Mouse (Mus musculus): ENCODE measurements around the gene Camkmt. TPM values are rescaled to one million over a fixed set of nuclear protein-coding genes. Genes with fewer than 3 reads are reported as not detected.

Gene Camkmt
- total RNA-seq, 2 experiments from 2014 or later, result 0.84 TPM

GRCm38 (mm10) chr17:85100232-85100631 lies 9.9 kb downstream of the Camkmt start:
- intact Hi-C loops (cut with DNase I), result no loop called here
- DNase-seq, result no peak
- no peak for TF ChIP-seq CTCF (IDR thresholded peaks at IDR 0.05)
- Histone ChIP-seq H3K4me3 (no peak overlapping the region), H3K27ac (no peak overlapping the region)

GRCm38 (mm10) chr17:85101751-85102150 lies 11.4 kb downstream of the Camkmt start:
- intact Hi-C loops (cut with DNase I), result no loop called here
- no peak for DNase-seq
- H3K27ac ChIP-seq, result no peak overlapping the region
- no peak overlapping the region for H3K4me3 ChIP-seq
- TF ChIP-seq CTCF (IDR thresholded peaks at IDR 0.05), result no peak

- DNase-seq, result no peak
- Histone ChIP-seq H3K27ac (no peak overlapping the region), H3K4me3 (no peak overlapping the region)
- intact Hi-C loops (cut with DNase I), result no loop called here
- no peak for TF ChIP-seq CTCF (IDR thresholded peaks at IDR 0.05)
Observed at GRCm38 (mm10) chr17:85103310-85103709, 13.0 kb downstream of the Camkmt start.

- TF ChIP-seq CTCF (IDR thresholded peaks at IDR 0.05), result no peak
- intact Hi-C loops (cut with DNase I), result no loop called here
- Histone ChIP-seq H3K4me3 (no peak overlapping the region), H3K27ac (no peak overlapping the region)
- DNase-seq, result no peak
Observed at GRCm38 (mm10) chr17:85110640-85111039, 20.3 kb downstream of the Camkmt start.

- no peak overlapping the region for H3K27ac ChIP-seq
- no peak overlapping the region for H3K4me3 ChIP-seq
- peak; percentile 5; the same call in 1 of the 2 replicates for TF ChIP-seq CTCF (IDR thresholded peaks at IDR 0.05)
- intact Hi-C loops (cut with DNase I), result no loop called here
- no peak for DNase-seq
Observed at GRCm38 (mm10) chr17:85113441-85113840, 23.1 kb downstream of the Camkmt start.

- intact Hi-C loops (cut with DNase I), result loop anchor here (2.0 kb wide), 1 partner anchor 516 kb away; no protein-coding TSS in a partner anchor
- Histone ChIP-seq H3K4me3 (no peak overlapping the region), H3K27ac (no peak overlapping the region)
- DNase-seq, result peak; percentile 56
- TF ChIP-seq CTCF (IDR thresholded peaks at IDR 0.05), result peak; percentile 85
Observed at GRCm38 (mm10) chr17:85116643-85117042, 26.3 kb downstream of the Camkmt start.

GRCm38 (mm10) chr17:85138393-85138792 lies 48.0 kb downstream of the Camkmt start:
- intact Hi-C loops (cut with DNase I), result no loop called here
- no peak overlapping the region for H3K27ac ChIP-seq
- no peak for DNase-seq
- no peak for TF ChIP-seq CTCF (IDR thresholded peaks at IDR 0.05)
- no peak overlapping the region for H3K4me3 ChIP-seq

- no peak for DNase-seq
- intact Hi-C loops (cut with DNase I), result no loop called here
- no peak for TF ChIP-seq CTCF (IDR thresholded peaks at IDR 0.05)
- Histone ChIP-seq H3K4me3 (no peak overlapping the region), H3K27ac (no peak overlapping the region)
Observed at GRCm38 (mm10) chr17:85141621-85142020, 51.3 kb downstream of the Camkmt start.

- DNase-seq, result no peak
- no peak overlapping the region for H3K27ac ChIP-seq
- intact Hi-C loops (cut with DNase I), result no loop called here
- no peak overlapping the region for H3K4me3 ChIP-seq
- TF ChIP-seq CTCF (IDR thresholded peaks at IDR 0.05), result no peak
Observed at GRCm38 (mm10) chr17:85142495-85143111, 52.3 kb downstream of the Camkmt start.

GRCm38 (mm10) chr17:85144141-85144540 lies 53.8 kb downstream of the Camkmt start:
- no peak overlapping the region for H3K27ac ChIP-seq
- intact Hi-C loops (cut with DNase I), result no loop called here
- TF ChIP-seq CTCF (IDR thresholded peaks at IDR 0.05), result no peak
- DNase-seq, result no peak
- no peak overlapping the region for H3K4me3 ChIP-seq

GRCm38 (mm10) chr17:85148348-85148747 lies 58.0 kb downstream of the Camkmt start:
- intact Hi-C loops (cut with DNase I), result no loop called here

GRCm38 (mm10) chr17:85149211-85149738 lies 58.9 kb downstream of the Camkmt start:
- TF ChIP-seq CTCF (IDR thresholded peaks at IDR 0.05), result no peak
- H3K4me3 ChIP-seq, result no peak overlapping the region
- DNase-seq, result no peak
- H3K27ac ChIP-seq, result no peak overlapping the region
- intact Hi-C loops (cut with DNase I), result no loop called here

More at GRCm38 (mm10) chr17:85148348-85148747, 58.0 kb downstream of the Camkmt start:
- DNase-seq, result no peak
- H3K27ac ChIP-seq, result no peak overlapping the region
- no peak for TF ChIP-seq CTCF (IDR thresholded peaks at IDR 0.05)
- no peak overlapping the region for H3K4me3 ChIP-seq

GRCm38 (mm10) chr17:85151264-85151663 lies 60.9 kb downstream of the Camkmt start:
- intact Hi-C loops (cut with DNase I), result no loop called here
- TF ChIP-seq CTCF (IDR thresholded peaks at IDR 0.05), result no peak
- no peak overlapping the region for H3K4me3 ChIP-seq
- H3K27ac ChIP-seq, result no peak overlapping the region
- DNase-seq, result no peak

GRCm38 (mm10) chr17:85158202-85158601 lies 67.8 kb downstream of the Camkmt start:
- H3K27ac ChIP-seq, result no peak overlapping the region
- no peak for DNase-seq
- intact Hi-C loops (cut with DNase I), result no loop called here
- no peak for TF ChIP-seq CTCF (IDR thresholded peaks at IDR 0.05)
- H3K4me3 ChIP-seq, result no peak overlapping the region

Measured in gastrocnemius, adult 2 months (tissue).